Mouse (Mus musculus): ENCODE data around the gene Romo1. TPM values are rescaled to one million over a fixed set of nuclear protein-coding genes. Genes with fewer than 3 reads are reported as not detected.
A peak's percentile ranks its signal among the peaks of the same experiment; 100 is the strongest.
"Not testable (repeated sequence)": the region's sequence is repeated elsewhere in the genome, so short reads cannot be mapped to it uniquely, and the experiment has no call there.

Gene Romo1
- polyA plus RNA-seq, 1 experiment from 2014 or later, result 406 TPM

GRCm38 (mm10) chr2:156180824-156181590 is 37.2 kb downstream of the Romo1 start:
- 13% methylated on average over 8 of the region's 8 CpGs for WGBS
- Histone ChIP-seq H3K27ac (peak overlapping the region; percentile 95), H3K4me1 (peaks cover 24% of the 10 kb centered on the region), H3K36me3 (peaks cover 20% of the 10 kb centered on the region), H3K4me3 (replicated peaks) (peak overlapping the region; percentile 96), H3K9me3 (replicated peaks) (no peaks in the 10 kb centered on the region), H3K4me2 (peak overlapping the region; percentile 60), H3K27me3 (no peaks in the 10 kb centered on the region), H3K9ac (peak overlapping the region; percentile 66)
- no peak for ATAC-seq (replicated peaks; ENCODE audit: low FRiP score)

- Histone ChIP-seq H3K27ac (no peak overlapping the region), H3K36me3 (peaks cover 15% of the 10 kb centered on the region), H3K9ac (no peak overlapping the region), H3K4me1 (peaks cover 24% of the 10 kb centered on the region), H3K27me3 (no peaks in the 10 kb centered on the region), H3K9me3 (replicated peaks) (no peaks in the 10 kb centered on the region), H3K4me3 (replicated peaks) (no peak overlapping the region), H3K4me2 (peak overlapping the region; percentile 60; the same call in 1 of the 2 replicates)
- WGBS, result 62% methylated on average over 2 of the region's 2 CpGs
- no peak for ATAC-seq (replicated peaks; ENCODE audit: low FRiP score)
Observed at GRCm38 (mm10) chr2:156181592-156181991, 37.8 kb downstream of the Romo1 start.

GRCm38 (mm10) chr2:156189241-156189640 is 45.4 kb downstream of the Romo1 start:
- H3K4me3 ChIP-seq (replicated peaks); H3K9ac ChIP-seq; H3K27ac ChIP-seq; H3K9me3 ChIP-seq (replicated peaks); H3K4me2 ChIP-seq; ATAC-seq (replicated peaks; ENCODE audit: low FRiP score); H3K27me3 ChIP-seq; H3K4me1 ChIP-seq; H3K36me3 ChIP-seq: not testable (repeated sequence)
- 76% methylated on average over 7 of the region's 7 CpGs for WGBS

GRCm38 (mm10) chr2:156190004-156190896 is 46.4 kb downstream of the Romo1 start:
- no peak for ATAC-seq (replicated peaks; ENCODE audit: low FRiP score)
- Histone ChIP-seq H3K27ac (no peak overlapping the region), H3K4me1 (no peaks in the 10 kb centered on the region), H3K4me3 (replicated peaks) (no peak overlapping the region), H3K9ac (no peak overlapping the region), H3K9me3 (replicated peaks) (no peaks in the 10 kb centered on the region), H3K4me2 (no peak overlapping the region), H3K36me3 (no peaks in the 10 kb centered on the region), H3K27me3 (no peaks in the 10 kb centered on the region)
- WGBS, result 76% methylated on average over 14 of the region's 14 CpGs

GRCm38 (mm10) chr2:156191540-156191939 is 47.7 kb downstream of the Romo1 start:
- H3K9ac ChIP-seq, result no peak overlapping the region
- no peak overlapping the region for H3K27ac ChIP-seq
- H3K4me1 ChIP-seq, result peaks cover 6% of the 10 kb centered on the region
- no peak overlapping the region for H3K4me2 ChIP-seq
- H3K4me3 ChIP-seq (replicated peaks), result no peak overlapping the region
- WGBS, result 92% methylated on average over 2 of the region's 2 CpGs
- H3K9me3 ChIP-seq (replicated peaks), result no peaks in the 10 kb centered on the region
- ATAC-seq (replicated peaks; ENCODE audit: low FRiP score), result no peak
- no peaks in the 10 kb centered on the region for H3K36me3 ChIP-seq
- H3K27me3 ChIP-seq, result no peaks in the 10 kb centered on the region

- Histone ChIP-seq H3K4me3 (replicated peaks) (no peak overlapping the region), H3K4me2 (no peak overlapping the region), H3K36me3 (no peaks in the 10 kb centered on the region), H3K4me1 (peaks cover 6% of the 10 kb centered on the region), H3K27me3 (no peaks in the 10 kb centered on the region), H3K27ac (no peak overlapping the region), H3K9ac (no peak overlapping the region), H3K9me3 (replicated peaks) (no peaks in the 10 kb centered on the region)
- no peak for ATAC-seq (replicated peaks; ENCODE audit: low FRiP score)
- WGBS, result 72% methylated on average over 2 of the region's 2 CpGs
Observed at GRCm38 (mm10) chr2:156192068-156192467, 48.2 kb downstream of the Romo1 start.

- 75% methylated on average over 3 of the region's 3 CpGs for WGBS
- Histone ChIP-seq H3K9me3 (replicated peaks) (no peaks in the 10 kb centered on the region), H3K27me3 (no peaks in the 10 kb centered on the region), H3K36me3 (no peaks in the 10 kb centered on the region), H3K9ac (no peak overlapping the region), H3K4me3 (replicated peaks) (no peak overlapping the region), H3K4me1 (peaks cover 16% of the 10 kb centered on the region), H3K27ac (no peak overlapping the region), H3K4me2 (no peak overlapping the region)
- ATAC-seq (replicated peaks; ENCODE audit: low FRiP score), result no peak
Observed at GRCm38 (mm10) chr2:156193066-156193862, 49.4 kb downstream of the Romo1 start.

GRCm38 (mm10) chr2:156194571-156194970 is 50.7 kb downstream of the Romo1 start:
- no peaks in the 10 kb centered on the region for H3K9me3 ChIP-seq (replicated peaks)
- no peaks in the 10 kb centered on the region for H3K36me3 ChIP-seq
- H3K4me3 ChIP-seq (replicated peaks), result no peak overlapping the region
- peaks cover 25% of the 10 kb centered on the region for H3K4me1 ChIP-seq
- ATAC-seq (replicated peaks; ENCODE audit: low FRiP score), result no peak
- no peak overlapping the region for H3K27ac ChIP-seq
- H3K27me3 ChIP-seq, result no peaks in the 10 kb centered on the region
- H3K4me2 ChIP-seq, result no peak overlapping the region
- H3K9ac ChIP-seq, result no peak overlapping the region

Other genes with a start within 250 kb of the Romo1 start
- 66.6 and 81.7 TPM in 2 replicates for gene Uqcc1, start 213.7 kb upstream of the Romo1 start, polyA plus RNA-seq (2015; fragmentation: Nextera tagmentation; extraction: Ambion mirVana)
- not detected in 2 replicates for gene Gm15557, start 203.3 kb upstream of the Romo1 start, polyA plus RNA-seq (2015; fragmentation: Nextera tagmentation; extraction: Ambion mirVana)
- gene Gdf5, start 198.7 kb upstream of the Romo1 start, polyA plus RNA-seq (2015; fragmentation: Nextera tagmentation; extraction: Ambion mirVana), result 0.51 and 0.84 TPM in 2 replicates
- 21.9 and 24.4 TPM in 2 replicates for gene Cep250, start 187.6 kb upstream of the Romo1 start, polyA plus RNA-seq (2015; fragmentation: Nextera tagmentation; extraction: Ambion mirVana)
- 0.75 and 1.0 TPM in 2 replicates for gene 6430550D23Rik, start 136.1 kb upstream of the Romo1 start, polyA plus RNA-seq (2015; fragmentation: Nextera tagmentation; extraction: Ambion mirVana)
- 212 and 240 TPM in 2 replicates for gene Ergic3, start 136.0 kb upstream of the Romo1 start, polyA plus RNA-seq (2015; fragmentation: Nextera tagmentation; extraction: Ambion mirVana)
- 0.08 TPM in 1 of 2 replicates, not detected in the other for gene Fer1l4, start 91.1 kb upstream of the Romo1 start, polyA plus RNA-seq (2015; fragmentation: Nextera tagmentation; extraction: Ambion mirVana)
- gene Spag4, start 78.9 kb upstream of the Romo1 start, polyA plus RNA-seq (2015; fragmentation: Nextera tagmentation; extraction: Ambion mirVana), result 3.6 and 4.1 TPM in 2 replicates
- 69.6 and 71.2 TPM in 2 replicates for gene Cpne1, start 32.1 kb upstream of the Romo1 start, polyA plus RNA-seq (2015; fragmentation: Nextera tagmentation; extraction: Ambion mirVana)
- 30.5 and 32.8 TPM in 2 replicates for gene Rbm12, start 32.1 kb upstream of the Romo1 start, polyA plus RNA-seq (2015; fragmentation: Nextera tagmentation; extraction: Ambion mirVana)
- gene Gm28036, start 16.9 kb upstream of the Romo1 start, polyA plus RNA-seq (2015; fragmentation: Nextera tagmentation; extraction: Ambion mirVana), result 18.1 and 19.4 TPM in 2 replicates
- 47.7 and 50.2 TPM in 2 replicates for gene Nfs1, start 147 bp downstream of the Romo1 start, polyA plus RNA-seq (2015; fragmentation: Nextera tagmentation; extraction: Ambion mirVana)
- gene Rbm39, start 36.2 kb downstream of the Romo1 start, polyA plus RNA-seq (2015; fragmentation: Nextera tagmentation; extraction: Ambion mirVana), result 653 and 664 TPM in 2 replicates
- 78.4 and 79.3 TPM in 2 replicates for gene Phf20, start 52.4 kb downstream of the Romo1 start, polyA plus RNA-seq (2015; fragmentation: Nextera tagmentation; extraction: Ambion mirVana)
- gene Cnbd2, start 168.3 kb downstream of the Romo1 start, polyA plus RNA-seq (2015; fragmentation: Nextera tagmentation; extraction: Ambion mirVana), result 6.3 TPM in 2 replicates
- 68.7 and 71.1 TPM in 2 replicates for gene Scand1, start 168.7 kb downstream of the Romo1 start, polyA plus RNA-seq (2015; fragmentation: Nextera tagmentation; extraction: Ambion mirVana)

Data from kidney, embryonic 15.5 days (tissue).